Mouse (Mus musculus) liver (tissue): ENCODE results near the gene Trex1.

Experiments used
- DNase-seq: peaks from one replicate; pipeline ENCODE4 v3.0.0-alpha.2; 2020; ENCODE audit warnings: mixed read lengths

The Trex1 gene

GRCm38 (mm10) chr9:109009636-109010315 lies 49.8 kb downstream of the Trex1 start:
- peak; percentile 72 for DNase-seq

- DNase-seq: no peak
Observed at GRCm38 (mm10) chr9:109008994-109009635, 50.4 kb downstream of the Trex1 start.

- DNase-seq: no peak
Observed at GRCm38 (mm10) chr9:109008081-109008480, 51.5 kb downstream of the Trex1 start.
